Mouse (Mus musculus) midbrain, embryonic 14.5 days (tissue): ENCODE measurements at regions not wholly inside any gene's neighbourhood (a gene's known extent, or its start where the extent isn't known, plus 50 kb on each side); places are given as distances from the start of the nearest gene placed in this dataset. TPM values are rescaled to one million over a fixed set of nuclear protein-coding genes. Genes with fewer than 3 reads are reported as not detected.

Experiments used
- ATAC-seq: fragments of 200-750 bp; cut with Nextera tagmentation; 2 replicates; pipeline ENCODE4 v1.8.0; 2017; ENCODE audit warnings: moderate number of reproducible peaks, moderate library complexity; ENCODE audit not compliant: low FRiP score, low TSS enrichment
- DNase-seq: peaks from one replicate; pipeline ENCODE4 v3.0.0-alpha.2; 2015
- H3K27ac ChIP-seq: fragments of 300-500 bp; sonication (generic); replicated peaks from 2 replicates; pipeline ENCODE4 v1.5.1; 2014; ENCODE audit warnings: mild to moderate bottlenecking, low read depth, low read length, moderate library complexity
- H3K27me3 ChIP-seq: fragments of 300-500 bp; sonication (generic); 2 replicates; pipeline ENCODE4 v1.6.1; 2014; ENCODE audit warnings: low read length, control low read depth, mixed read lengths; ENCODE audit not compliant: control insufficient read depth, insufficient read depth
- H3K36me3 ChIP-seq: fragments of 300-500 bp; sonication (generic); 2 replicates; pipeline ENCODE4 v1.6.1; 2014; ENCODE audit warnings: low read length, control low read depth; ENCODE audit not compliant: control insufficient read depth, insufficient read depth
- H3K4me1 ChIP-seq: fragments of 300-500 bp; sonication (generic); 2 replicates; pipeline ENCODE4 v1.6.1; 2014; ENCODE audit warnings: mild to moderate bottlenecking, antibody characterized with exemption, low read length, control low read depth; ENCODE audit not compliant: control insufficient read depth, insufficient read depth
- H3K4me2 ChIP-seq: fragments of 300-500 bp; sonication (generic); 2 replicates; pipeline ENCODE4 v1.6.1; 2014; ENCODE audit warnings: mild to moderate bottlenecking, low read length, moderate library complexity
- H3K4me3 ChIP-seq: fragments of 300-500 bp; sonication (generic); replicated peaks from 2 replicates; pipeline ENCODE4 v1.5.1; 2014; ENCODE audit warnings: low read depth, low read length
- H3K9ac ChIP-seq: fragments of 300-500 bp; sonication (generic); replicated peaks from 2 replicates; pipeline ENCODE4 v1.6.1; 2014; ENCODE audit warnings: mild to moderate bottlenecking, low read length, moderate library complexity
- H3K9me3 ChIP-seq: fragments of 300-500 bp; sonication (generic); 2 replicates; pipeline ENCODE4 v1.6.1; 2016; ENCODE audit warnings: low read length, control low read depth, mixed read lengths; ENCODE audit not compliant: control insufficient read depth
- WGBS: fragments of 180-500 bp; shearing (Covaris S2); extraction: QIAGEN DNeasy Blood & Tissue Kit; methylation state at CpG from one replicate; pipeline ENCODE4 v1.1.7; 2014; 5-methylcytosine and 5-hydroxymethylcytosine counted together
- microRNA-seq: library from miRNA; unstranded; fragments of <30 nt; microRNA quantifications from one replicate; pipeline ENCODE4, GENCODE M21; 2016

- H3K36me3 ChIP-seq = no peaks in the 10 kb centered on the region
- no peak overlapping the region for H3K27ac ChIP-seq
- DNase-seq (peak; percentile 24), ATAC-seq (no peak)
- no peak overlapping the region for H3K4me3 ChIP-seq
- WGBS = 23% methylated on average over 1 of the region's 1 CpGs
- no peaks in the 10 kb centered on the region for H3K4me1 ChIP-seq
- H3K9ac ChIP-seq = no peak overlapping the region
- no peaks in the 10 kb centered on the region for H3K27me3 ChIP-seq
- no peaks in the 10 kb centered on the region for H3K9me3 ChIP-seq
- H3K4me2 ChIP-seq = no peak overlapping the region
These were observed 85.2 kb upstream of the Fam19a5 start for GRCm38 (mm10) chr15:87458932-87459331.

DNA sequence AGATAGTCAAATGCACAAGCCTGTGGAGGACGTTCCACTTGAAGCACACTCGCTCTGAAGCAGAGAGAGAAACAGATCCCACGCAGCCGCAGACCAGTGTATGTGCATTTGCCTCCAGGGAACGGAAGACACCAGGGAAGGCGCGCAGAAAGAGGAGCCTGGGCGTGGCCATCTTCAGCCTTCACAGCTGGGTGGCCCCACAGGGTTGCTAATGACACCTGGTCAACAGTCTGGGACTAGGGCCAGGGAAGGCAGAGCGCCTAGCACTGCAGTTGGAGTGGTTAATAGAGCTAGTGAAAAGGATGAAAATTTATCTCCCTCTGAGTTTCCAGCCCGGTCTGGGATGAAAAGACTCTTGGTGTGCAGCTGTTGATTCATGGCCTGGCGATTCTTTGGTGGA, 67.9 kb upstream of the Fam19a5 start:
- DNase-seq (no peak), ATAC-seq (no peak)
- Histone ChIP-seq H3K4me2 (no peak overlapping the region), H3K27me3 (no peaks in the 10 kb centered on the region), H3K36me3 (no peaks in the 10 kb centered on the region), H3K9me3 (no peaks in the 10 kb centered on the region), H3K27ac (no peak overlapping the region), H3K9ac (no peak overlapping the region), H3K4me1 (no peaks in the 10 kb centered on the region), H3K4me3 (no peak overlapping the region)
- WGBS = 59% methylated on average over 11 of the region's 11 CpGs

GRCm38 (mm10) chr15:87476862-87477490, 67.1 kb upstream of the Fam19a5 start:
- Histone ChIP-seq H3K4me1 (no peaks in the 10 kb centered on the region), H3K9me3 (no peaks in the 10 kb centered on the region), H3K27me3 (no peaks in the 10 kb centered on the region), H3K9ac (no peak overlapping the region), H3K4me2 (no peak overlapping the region), H3K4me3 (no peak overlapping the region), H3K27ac (no peak overlapping the region), H3K36me3 (no peaks in the 10 kb centered on the region)
- no peak for ATAC-seq
- DNase-seq = no peak
- WGBS = 89% methylated on average over 14 of the region's 14 CpGs

GRCm38 (mm10) chr15:87480758-87481157, 63.3 kb upstream of the Fam19a5 start:
- no peaks in the 10 kb centered on the region for H3K9me3 ChIP-seq
- no peaks in the 10 kb centered on the region for H3K4me1 ChIP-seq
- H3K27ac ChIP-seq = no peak overlapping the region
- no peaks in the 10 kb centered on the region for H3K27me3 ChIP-seq
- no peak overlapping the region for H3K4me2 ChIP-seq
- no peak for ATAC-seq
- 85% methylated on average over 3 of the region's 3 CpGs for WGBS
- H3K36me3 ChIP-seq = no peaks in the 10 kb centered on the region
- H3K4me3 ChIP-seq = no peak overlapping the region
- no peak for DNase-seq
- H3K9ac ChIP-seq = no peak overlapping the region

Small RNA genes in the stretch of these regions (microRNA-seq; reads per million reads assigned to microRNA genes)
- not detected for gene Gm23416
